Mouse (Mus musculus) G1E (cell line): ENCODE measurements at regions not wholly inside any gene's neighbourhood (a gene's known extent, or its start where the extent isn't known, plus 50 kb on each side); places are given as distances from the start of the nearest gene placed in this dataset.

Experiments
- ATAC-seq: 2 replicates; pipeline ENCODE4 v1.8.0; 2016; ENCODE audit warnings: mild to moderate bottlenecking; ENCODE audit not compliant: insufficient number of reproducible peaks, poor library complexity, low FRiP score, severe bottlenecking; ENCODE audit errors: extremely low read depth
- DNase-seq: peaks from one replicate; pipeline ENCODE4 v3.0.0; 2012; ENCODE audit warnings: low spot score
- H3K27me3 ChIP-seq: 2 replicates; pipeline ENCODE4 v1.6.1; 2012; ENCODE audit warnings: mild to moderate bottlenecking, low read length, inconsistent platforms; ENCODE audit not compliant: insufficient read depth
- H3K36me3 ChIP-seq: replicated peaks from 2 replicates; pipeline ENCODE3; 2012; ENCODE audit warnings: mild to moderate bottlenecking, inconsistent platforms
- H3K4me1 ChIP-seq: 2 replicates; pipeline ENCODE4 v1.6.1; 2012; ENCODE audit warnings: low read depth, low read length, inconsistent platforms, mixed read lengths; ENCODE audit not compliant: insufficient read depth
- H3K4me3 ChIP-seq: 2 replicates; pipeline ENCODE4 v1.5.1; 2012; ENCODE audit warnings: low read depth, mild to moderate bottlenecking, inconsistent platforms, low read length, moderate library complexity, mixed read lengths
- H3K9me3 ChIP-seq: replicated peaks from 2 replicates; pipeline ENCODE4 v1.6.1; 2012; ENCODE audit warnings: inconsistent platforms
- CTCF ChIP-seq: IDR thresholded peaks from 2 replicates; pipeline ENCODE4 v1.5.1; 2012; ENCODE audit warnings: low read depth, low read length, inconsistent platforms, mixed read lengths
- GATA1 ChIP-seq: IDR thresholded peaks from 2 replicates; pipeline ENCODE4 v1.6.1; 2012; ENCODE audit warnings: borderline replicate concordance, low read length, inconsistent platforms, mixed read lengths
- GATA2 ChIP-seq: IDR thresholded peaks from 2 replicates; pipeline ENCODE4 v1.6.1; 2012; ENCODE audit warnings: low read depth, low read length, inconsistent platforms, borderline replicate concordance
- POLR2AphosphoS5 ChIP-seq: IDR thresholded peaks from 2 replicates; pipeline ENCODE4 v1.6.1; 2012; ENCODE audit warnings: low read depth, low read length, inconsistent platforms; ENCODE audit not compliant: insufficient replicate concordance
- TAL1 ChIP-seq: conservative IDR thresholded peaks from 2 replicates; pipeline ENCODE4 v1.6.1; 2012; ENCODE audit warnings: low read depth, low read length, inconsistent platforms, mixed read lengths

DNA sequence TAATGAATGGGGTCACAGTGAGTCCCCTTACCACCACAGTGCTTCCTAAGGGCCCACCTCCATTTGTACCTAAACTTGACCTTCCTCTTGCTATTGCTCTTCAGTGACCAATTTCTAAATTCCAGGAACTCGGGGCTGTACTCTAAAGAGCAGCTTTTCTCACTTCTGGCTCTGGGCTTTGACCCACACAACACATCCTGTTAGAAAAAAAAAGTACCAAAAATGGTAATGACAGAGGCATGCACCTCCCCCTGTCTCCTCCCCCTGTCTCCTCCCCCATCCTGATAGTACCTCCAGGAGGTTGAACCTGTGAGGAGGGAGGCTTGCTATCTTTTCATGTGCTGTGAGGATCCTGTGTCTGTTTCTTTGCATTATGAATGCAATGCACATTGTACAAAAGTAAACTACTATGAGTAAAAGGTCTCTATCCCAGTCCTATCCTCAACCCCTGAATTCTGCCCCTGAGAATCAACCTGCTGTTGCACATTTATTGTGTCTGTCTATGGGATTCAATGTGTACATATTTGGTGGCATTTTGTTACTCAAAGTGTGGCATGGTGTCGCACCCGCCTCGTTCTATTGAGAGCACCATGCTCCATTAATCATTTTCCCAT is 1387.8 kb downstream of the Gsdmc2 start:
- H3K27me3 ChIP-seq: peaks cover 28% of the 10 kb centered on the region
- H3K4me3 ChIP-seq: no peak overlapping the region
- no peaks in the 10 kb centered on the region for H3K4me1 ChIP-seq
- H3K9me3 ChIP-seq: no peaks in the 10 kb centered on the region
- no peak for TF ChIP-seq GATA1
- TF ChIP-seq POLR2AphosphoS5: no peak
- DNase-seq: no peak
- ATAC-seq: no peak
- H3K36me3 ChIP-seq: no peaks in the 10 kb centered on the region

- H3K4me3 ChIP-seq: no peak overlapping the region
- ATAC-seq (no peak), DNase-seq (no peak)
- TF ChIP-seq TAL1 (no peak), CTCF (no peak), GATA2 (no peak), POLR2AphosphoS5 (no peak), GATA1 (no peak)
- no peaks in the 10 kb centered on the region for H3K9me3 ChIP-seq
- H3K27me3 ChIP-seq: peaks cover 22% of the 10 kb centered on the region
- H3K4me1 ChIP-seq: no peaks in the 10 kb centered on the region
- H3K36me3 ChIP-seq: no peaks in the 10 kb centered on the region
Measured at GRCm38 (mm10) chr15:62456020-62456419, 1389.0 kb downstream of the Gsdmc2 start.

DNA sequence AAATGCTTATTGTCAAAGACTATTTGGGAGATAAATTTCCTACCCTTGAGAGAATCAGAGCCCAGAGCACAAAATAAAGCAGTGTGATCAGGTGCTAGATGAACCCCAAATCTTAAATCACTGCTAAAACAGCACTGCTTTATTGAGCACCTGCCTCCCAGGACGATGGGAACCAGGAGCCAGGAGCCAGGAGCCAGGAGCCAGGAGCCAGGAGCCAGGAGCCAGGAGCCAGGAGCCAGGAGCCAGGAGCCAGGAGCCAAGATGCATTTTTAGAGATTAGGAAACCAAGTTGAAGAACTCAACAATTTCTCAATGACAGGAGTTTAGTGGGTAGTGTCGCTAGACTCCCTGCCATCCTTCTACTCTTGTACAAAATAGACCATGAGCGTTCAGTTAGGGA is 1396.9 kb downstream of the Gsdmc2 start:
- Histone ChIP-seq H3K27me3 (no peaks in the 10 kb centered on the region), H3K9me3 (no peaks in the 10 kb centered on the region), H3K36me3 (no peaks in the 10 kb centered on the region), H3K4me1 (no peaks in the 10 kb centered on the region), H3K4me3 (no peak overlapping the region)
- no peak for DNase-seq
- TF ChIP-seq POLR2AphosphoS5 (no peak), TAL1 (no peak), GATA1 (no peak), CTCF (no peak)
- ATAC-seq: no peak

DNA sequence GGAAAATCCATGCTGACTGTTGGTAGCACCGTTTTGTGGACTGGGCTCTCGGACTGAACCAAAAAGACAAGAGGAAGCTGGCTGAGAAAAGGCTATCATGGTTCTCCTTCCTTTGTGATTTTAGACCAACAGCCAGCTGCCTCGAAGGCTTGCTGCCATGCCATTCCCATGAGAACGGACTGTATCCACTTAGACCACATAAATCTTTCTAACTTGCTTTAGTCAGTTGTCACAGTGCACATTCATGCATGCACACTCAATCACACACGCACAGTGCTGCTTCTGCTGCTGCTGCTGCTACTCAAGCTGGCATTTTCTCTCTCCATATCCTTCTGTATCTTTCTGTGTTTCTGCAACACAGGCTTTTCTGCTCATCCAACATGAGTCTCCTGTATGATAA is 1405.8 kb downstream of the Gsdmc2 start:
- no peaks in the 10 kb centered on the region for H3K36me3 ChIP-seq
- no peak for ATAC-seq
- no peak for DNase-seq
- no peaks in the 10 kb centered on the region for H3K4me1 ChIP-seq
- H3K27me3 ChIP-seq: no peaks in the 10 kb centered on the region
- TF ChIP-seq GATA1: no peak
- TF ChIP-seq TAL1: no peak
- TF ChIP-seq GATA2: no peak
- no peak for TF ChIP-seq CTCF
- no peak for TF ChIP-seq POLR2AphosphoS5
- no peaks in the 10 kb centered on the region for H3K9me3 ChIP-seq
- H3K4me3 ChIP-seq: no peak overlapping the region

DNA sequence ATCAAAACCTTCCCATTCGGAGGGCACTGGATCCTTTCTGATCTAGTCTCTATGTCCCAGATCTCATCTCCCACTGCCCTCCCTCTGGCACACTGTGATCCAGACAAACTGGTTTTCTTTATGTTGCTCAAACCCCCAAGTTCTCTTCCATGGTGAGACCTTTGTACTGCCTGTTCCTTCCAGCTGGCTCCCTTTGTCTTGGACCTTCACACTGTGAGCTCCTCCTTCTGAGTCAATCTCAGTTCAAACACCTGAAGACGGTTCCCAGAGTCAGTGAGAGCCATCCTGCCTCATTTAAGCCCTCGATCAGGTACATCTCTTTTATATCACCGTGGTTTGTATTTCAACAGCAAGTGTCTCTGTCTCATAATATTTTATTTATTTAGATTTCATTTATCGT is 1408.3 kb downstream of the Gsdmc2 start:
- Histone ChIP-seq H3K4me1 (no peaks in the 10 kb centered on the region), H3K27me3 (no peaks in the 10 kb centered on the region), H3K36me3 (no peaks in the 10 kb centered on the region), H3K4me3 (no peak overlapping the region), H3K9me3 (no peaks in the 10 kb centered on the region)
- TF ChIP-seq TAL1 (no peak), GATA2 (no peak), CTCF (no peak), POLR2AphosphoS5 (no peak), GATA1 (no peak)
- ATAC-seq: no peak
- DNase-seq: no peak

DNA sequence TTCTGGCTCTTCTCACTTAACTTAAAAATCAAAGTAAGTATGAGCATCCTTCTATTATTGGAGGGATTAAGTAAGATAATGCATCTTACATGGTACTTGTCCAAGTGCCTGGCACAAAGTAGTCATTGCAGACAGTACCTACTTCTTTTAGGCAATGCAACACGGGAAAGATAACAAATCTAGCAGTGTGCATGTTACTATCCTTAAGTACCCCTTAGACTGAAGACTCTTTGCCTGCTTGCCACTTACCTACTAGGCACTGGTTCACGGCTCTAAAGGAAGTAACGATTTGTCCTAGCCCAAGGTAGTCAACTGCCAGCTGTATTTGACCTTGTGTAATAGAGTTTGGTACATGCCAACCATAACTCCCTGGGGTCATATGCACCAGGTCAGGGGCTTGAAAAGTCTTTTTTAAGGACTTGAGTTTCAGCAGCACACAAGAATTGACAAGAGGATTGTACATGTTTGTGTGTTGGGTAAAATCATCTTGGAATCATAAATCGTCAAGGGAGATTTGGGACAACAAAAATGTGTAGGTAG is 1409.8 kb downstream of the Gsdmc2 start:
- no peak overlapping the region for H3K4me3 ChIP-seq
- no peaks in the 10 kb centered on the region for H3K36me3 ChIP-seq
- H3K4me1 ChIP-seq: no peaks in the 10 kb centered on the region
- no peak for TF ChIP-seq TAL1
- no peak for TF ChIP-seq CTCF
- no peak for TF ChIP-seq GATA2
- no peak for TF ChIP-seq POLR2AphosphoS5
- TF ChIP-seq GATA1: no peak
- H3K27me3 ChIP-seq: peaks cover 4% of the 10 kb centered on the region; the same call in 1 of the 2 replicates
- ATAC-seq (no peak), DNase-seq (no peak)
- H3K9me3 ChIP-seq: no peaks in the 10 kb centered on the region

- no peak for DNase-seq
Measured at GRCm38 (mm10) chr15:62432742-62433245, 1412.2 kb downstream of the Gsdmc2 start.

More at GRCm38 (mm10) chr15:62432742-62433245, 1412.2 kb downstream of the Gsdmc2 start:
- TF ChIP-seq GATA1: no peak
- no peak for TF ChIP-seq CTCF
- ATAC-seq: no peak
- Histone ChIP-seq H3K36me3 (no peaks in the 10 kb centered on the region), H3K4me3 (no peak overlapping the region), H3K4me1 (no peaks in the 10 kb centered on the region), H3K9me3 (no peaks in the 10 kb centered on the region), H3K27me3 (peaks cover 7% of the 10 kb centered on the region; the same call in 1 of the 2 replicates)
